Mouse (Mus musculus) megakaryocyte, embryonic 14.5 days (primary cell): ENCODE results near the gene Ciart. TPM values are rescaled to one million over a fixed set of nuclear protein-coding genes. Genes with fewer than 3 reads are reported as not detected.

Source experiments
- H3K27me3 ChIP-seq: replicated peaks from 2 replicates; pipeline ENCODE3; 2012; ENCODE audit warnings: inconsistent platforms
- H3K36me3 ChIP-seq: replicated peaks from 2 replicates; pipeline ENCODE3; 2012; ENCODE audit warnings: low read length, inconsistent platforms, mixed read lengths
- H3K4me1 ChIP-seq: 2 replicates; pipeline ENCODE4 v1.6.1; 2012; ENCODE audit warnings: inconsistent platforms
- H3K4me3 ChIP-seq: replicated peaks from 2 replicates; pipeline ENCODE3; 2012; ENCODE audit warnings: moderate library complexity, mild to moderate bottlenecking, inconsistent platforms
- H3K9me3 ChIP-seq: 2 replicates; pipeline ENCODE4 v1.6.1; 2012; ENCODE audit warnings: inconsistent platforms
- FLI1 ChIP-seq: IDR thresholded peaks from 2 replicates; pipeline ENCODE4 v1.6.1; 2012; ENCODE audit warnings: low read length, inconsistent platforms, mixed read lengths
- GATA1 ChIP-seq: IDR thresholded peaks from 3 replicates; pipeline ENCODE4 v1.6.1; 2012; ENCODE audit warnings: mixed read lengths, low read length, inconsistent platforms, borderline replicate concordance
- polyA plus RNA-seq: library from polyadenylated mRNA; stranded (reverse); fragments of >175 nt; gene quantifications from 2 replicates; pipeline ENCODE4 v1.2.3, GENCODE M21; 2012; ENCODE audit warnings: low replicate concordance; ENCODE audit not compliant: insufficient read depth

Gene Ciart
- polyA plus RNA-seq, 1 experiment: 16.9 TPM

DNA sequence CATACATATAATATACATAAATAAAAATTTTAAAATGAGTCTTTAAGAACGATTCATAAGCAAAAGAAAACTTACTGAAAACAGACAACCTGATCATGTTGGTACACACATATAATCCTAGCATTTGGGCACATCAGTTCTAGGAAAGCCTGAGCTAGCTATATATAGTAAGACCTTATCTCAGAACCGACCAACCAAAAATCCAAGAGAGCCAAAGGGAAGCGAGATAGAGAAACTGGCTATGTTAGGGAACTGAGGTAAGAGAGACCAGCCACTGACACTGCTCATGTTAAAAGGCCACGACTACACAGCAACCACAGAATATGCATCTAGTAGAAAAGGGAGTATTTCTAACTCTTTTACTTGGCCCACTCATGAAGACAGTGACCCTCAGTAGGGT, 31.4 kb downstream of the Ciart start:
- H3K27me3 ChIP-seq: no peaks in the 10 kb centered on the region
- no peak overlapping the region for H3K4me3 ChIP-seq
- TF ChIP-seq GATA1: no peak
- TF ChIP-seq FLI1: no peak
- H3K36me3 ChIP-seq: peaks cover 80% of the 10 kb centered on the region
- H3K9me3 ChIP-seq: no peaks in the 10 kb centered on the region
- peaks cover 48% of the 10 kb centered on the region for H3K4me1 ChIP-seq

DNA sequence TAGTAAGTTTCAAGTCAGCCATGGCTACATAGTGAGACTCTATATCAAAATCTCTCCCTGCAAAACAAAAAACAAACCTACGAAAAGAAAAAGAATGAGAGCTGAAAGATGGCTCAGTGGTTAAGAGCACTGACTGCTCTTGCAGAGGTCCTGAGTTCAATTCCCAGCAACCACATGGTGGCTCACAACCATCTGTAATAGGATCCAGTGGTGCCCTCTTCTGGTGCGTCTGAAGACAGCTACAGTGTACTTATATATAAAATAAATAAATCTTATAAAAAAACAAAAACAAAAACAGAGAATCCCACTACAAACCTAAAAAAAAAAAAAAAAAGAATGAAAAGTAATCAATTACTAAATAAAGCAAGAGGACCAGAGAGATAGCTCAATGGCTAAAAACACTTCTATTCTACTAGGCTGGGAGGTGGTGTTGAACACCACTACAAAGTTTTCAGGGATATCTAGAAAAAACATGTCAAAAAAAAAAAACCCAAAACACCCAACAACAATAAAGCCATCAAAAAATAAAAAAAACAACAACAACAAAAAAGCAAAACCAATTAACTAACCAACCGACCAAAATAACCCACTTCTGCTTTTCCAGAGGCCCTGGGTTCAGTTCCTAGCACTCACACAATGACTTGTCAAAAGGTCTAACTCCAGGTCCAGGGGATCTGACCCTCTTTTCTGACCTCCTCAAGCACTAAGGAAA, 39.4 kb downstream of the Ciart start:
- no peaks in the 10 kb centered on the region for H3K9me3 ChIP-seq
- peaks cover 95% of the 10 kb centered on the region for H3K36me3 ChIP-seq
- TF ChIP-seq GATA1: no peak
- TF ChIP-seq FLI1: no peak
- H3K4me1 ChIP-seq: peaks cover 8% of the 10 kb centered on the region; the same call in 1 of the 2 replicates
- H3K4me3 ChIP-seq: no peak overlapping the region
- no peaks in the 10 kb centered on the region for H3K27me3 ChIP-seq

DNA sequence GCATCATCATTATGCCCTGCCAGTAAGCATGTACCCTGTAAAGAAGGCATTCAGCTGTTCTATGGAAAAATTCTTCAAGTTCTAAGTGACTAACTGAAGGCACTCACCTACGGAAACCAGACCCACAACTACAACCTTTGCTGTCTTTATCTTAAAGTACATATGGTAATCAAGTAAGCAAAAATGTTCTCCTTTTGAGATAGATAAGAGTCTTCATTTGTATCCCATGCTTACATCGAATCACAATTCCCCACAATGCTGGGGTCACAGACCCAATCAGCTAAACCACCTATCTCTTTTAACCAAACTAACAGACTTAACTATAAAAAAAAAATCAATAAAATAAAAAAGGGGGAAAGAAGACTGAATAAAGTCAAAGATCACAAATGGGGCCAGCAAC, 42.8 kb downstream of the Ciart start:
- H3K9me3 ChIP-seq: no peaks in the 10 kb centered on the region
- peaks cover 90% of the 10 kb centered on the region for H3K36me3 ChIP-seq
- no peak overlapping the region for H3K4me3 ChIP-seq
- H3K4me1 ChIP-seq: peaks cover 8% of the 10 kb centered on the region; the same call in 1 of the 2 replicates
- no peaks in the 10 kb centered on the region for H3K27me3 ChIP-seq
- TF ChIP-seq FLI1 (no peak), GATA1 (no peak)

DNA sequence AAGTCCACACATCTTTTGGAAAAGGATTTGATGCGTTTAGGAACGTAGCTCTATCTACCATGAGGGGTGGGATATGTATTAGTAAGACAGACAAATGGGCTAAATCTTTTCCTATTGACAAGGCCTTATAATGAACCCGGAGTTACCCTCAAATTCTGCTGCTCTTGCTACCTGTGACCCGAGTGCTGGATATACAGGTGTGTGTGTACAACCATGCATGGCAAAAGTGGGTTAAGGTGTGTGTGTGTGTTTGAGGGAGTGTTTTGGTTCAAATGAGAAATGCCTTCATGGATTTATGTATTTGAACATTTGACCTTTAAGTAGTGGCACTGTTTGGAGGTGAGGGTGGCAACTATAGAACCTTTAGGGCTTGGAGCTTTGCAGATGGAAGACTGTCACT, 53.0 kb downstream of the Ciart start:
- peaks cover 62% of the 10 kb centered on the region for H3K36me3 ChIP-seq
- no peaks in the 10 kb centered on the region for H3K27me3 ChIP-seq
- no peak overlapping the region for H3K4me3 ChIP-seq
- peaks cover 5% of the 10 kb centered on the region; the same call in 1 of the 2 replicates for H3K4me1 ChIP-seq
- TF ChIP-seq GATA1 (no peak), FLI1 (no peak)
- H3K9me3 ChIP-seq: no peaks in the 10 kb centered on the region

Other genes with a start within 250 kb of the Ciart start
- 222 and 245 TPM in 2 replicates for gene Mcl1, start 223.5 kb downstream of the Ciart start, polyA plus RNA-seq
- gene Adamtsl4, start 194.3 kb downstream of the Ciart start, polyA plus RNA-seq: 0.83 TPM in 1 of 2 replicates, not detected in the other
- gene Ecm1, start 142.7 kb downstream of the Ciart start, polyA plus RNA-seq: 274 and 549 TPM in 2 replicates
- 22.7 and 22.9 TPM in 2 replicates for gene Tars2, start 122.0 kb downstream of the Ciart start, polyA plus RNA-seq
- gene Rprd2, start 63.4 kb downstream of the Ciart start, polyA plus RNA-seq: 3.0 and 3.4 TPM in 2 replicates
- gene Prpf3, start 26.4 kb downstream of the Ciart start, polyA plus RNA-seq: 1.9 and 6.5 TPM in 2 replicates
- 36.5 and 191 TPM in 2 replicates for gene Mrps21, start 10.7 kb downstream of the Ciart start, polyA plus RNA-seq
- gene BC028528, start 9.8 kb upstream of the Ciart start, polyA plus RNA-seq: 0.30 TPM in 1 of 2 replicates, not detected in the other
- gene Aph1a, start 11.7 kb upstream of the Ciart start, polyA plus RNA-seq: 39.8 and 61.7 TPM in 2 replicates
- gene Car14, start 22.4 kb upstream of the Ciart start, polyA plus RNA-seq: not detected in 2 replicates
- gene Anp32e, start 47.0 kb upstream of the Ciart start, polyA plus RNA-seq: 3.7 and 183 TPM in 2 replicates
- gene Plekho1, start 113.8 kb upstream of the Ciart start, polyA plus RNA-seq: 556 and 663 TPM in 2 replicates
- 19.1 and 19.4 TPM in 2 replicates for gene Vps45, start 176.2 kb upstream of the Ciart start, polyA plus RNA-seq
- gene Otud7b, start 222.3 kb upstream of the Ciart start, polyA plus RNA-seq: 9.2 and 12.9 TPM in 2 replicates